ENCODE assay signal across 8 mouse cellular contexts in the genomic region with DNA sequence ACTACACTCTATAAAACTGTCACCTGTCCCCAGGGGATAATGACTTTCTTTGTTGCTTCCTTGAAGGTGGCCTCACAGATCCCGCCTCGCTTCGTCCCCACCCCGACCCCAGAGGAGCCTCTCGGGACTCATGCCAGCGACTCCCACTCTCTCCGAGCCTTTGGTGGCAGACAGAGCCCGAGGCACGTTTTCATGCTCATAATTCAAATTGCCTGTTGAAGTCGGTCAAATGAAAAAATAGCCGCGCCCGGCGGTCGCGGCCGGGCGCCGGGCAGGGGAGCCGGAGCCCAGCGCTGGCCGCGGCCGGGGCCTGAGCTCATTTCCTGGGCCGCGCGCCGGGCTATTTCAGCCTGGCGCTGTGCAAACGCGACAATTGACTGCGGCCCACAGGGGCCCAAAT. TPM values are rescaled to one million over a fixed set of nuclear protein-coding genes. Genes with fewer than 3 reads are reported as not detected.
A peak's percentile ranks its signal among the peaks of the same experiment; 100 is the strongest.
DNase-seq lines count a peak whose midpoint lies in the region; ATAC-seq and TF ChIP-seq lines count a peak whose summit lies in the region.

No protein-coding gene starts in this region.

- H3K9ac ChIP-seq in heart, embryonic 14.5 days (ENCODE audit: low read length) = peak overlapping the region; percentile 76
- H3K9ac ChIP-seq in limb, embryonic 11.5 days (ENCODE audit: low read length) = peak overlapping the region; percentile 58
- peak overlapping the region; percentile 59 for H3K9ac ChIP-seq in neural tube, embryonic 11.5 days (ENCODE audit: low read length)

- no peaks in the 10 kb centered on the region for H3K27me3 ChIP-seq in heart, embryonic 14.5 days (ENCODE audit: control insufficient read depth, insufficient read depth, low read length)
- H3K27me3 ChIP-seq in limb, embryonic 11.5 days (ENCODE audit: control insufficient read depth, insufficient read depth, low read length) = peaks cover 17% of the 10 kb centered on the region
- peaks cover 4% of the 10 kb centered on the region; the same call in 1 of the 2 replicates for H3K27me3 ChIP-seq in neural tube, embryonic 11.5 days (ENCODE audit: control insufficient read depth, insufficient read depth, low read length)
- H3K27me3 ChIP-seq in thymus, adult 2 months (ENCODE audit: control insufficient read depth, insufficient read depth, low read length) = no peaks in the 10 kb centered on the region

- peak overlapping the region; percentile 24; the same call in 1 of the 2 replicates for H3K4me3 ChIP-seq in bone marrow macrophage, adult 2 months (ENCODE audit: insufficient read depth, low read length)
- peak overlapping the region; percentile 34 to 46 for H3K4me3 ChIP-seq in heart, embryonic 14.5 days (ENCODE audit: control insufficient read depth in 1 of 2, insufficient read depth in 1 of 2, low read depth in 1 of 2, low read length in 2 of 2)
- H3K4me3 ChIP-seq in limb, embryonic 11.5 days (ENCODE audit: low read depth, low read length) = peak overlapping the region; percentile 34
- peak overlapping the region; percentile 32 for H3K4me3 ChIP-seq in neural tube, embryonic 11.5 days (ENCODE audit: low read depth, low read length)
- H3K4me3 ChIP-seq in thymus, adult 2 months (ENCODE audit: control insufficient read depth, insufficient read depth, low read length) = no peak overlapping the region

- no peak for TF ChIP-seq CTCF in bone marrow macrophage, adult 2 months (IDR thresholded peaks at IDR 0.05; ENCODE audit: low read depth, low read length)
- no peak for TF ChIP-seq CTCF in thymus, adult 2 months (IDR thresholded peaks at IDR 0.05; ENCODE audit: borderline replicate concordance, control insufficient read depth, extremely low read depth, insufficient read depth, low read length, poor library complexity)

- H3K9me3 ChIP-seq in heart, embryonic 14.5 days (ENCODE audit: control insufficient read depth, low read length) = no peaks in the 10 kb centered on the region
- no peaks in the 10 kb centered on the region for H3K9me3 ChIP-seq in limb, embryonic 11.5 days (ENCODE audit: control insufficient read depth, low read length)
- H3K9me3 ChIP-seq in neural tube, embryonic 11.5 days (ENCODE audit: control insufficient read depth, low read length) = no peaks in the 10 kb centered on the region

- ATAC-seq in cerebellum, adult (ENCODE audit: insufficient number of reproducible peaks, low FRiP score, low TSS enrichment) = no peak
- ATAC-seq in heart, embryonic 14.5 days (ENCODE audit: insufficient number of reproducible peaks, insufficient read depth, low FRiP score, low read depth) = no peak
- no peak for ATAC-seq in limb, embryonic 11.5 days (ENCODE audit: insufficient number of reproducible peaks, low FRiP score, low TSS enrichment, low read depth)
- no peak for ATAC-seq in neural tube, embryonic 11.5 days (ENCODE audit: insufficient read depth, low FRiP score, low TSS enrichment)

- H3K27ac ChIP-seq in bone marrow macrophage, adult 2 months (ENCODE audit: insufficient read depth, low read depth, low read length) = no peak overlapping the region
- H3K27ac ChIP-seq in heart, embryonic 14.5 days (replicated peaks in 1 of 2; ENCODE audit: control insufficient read depth in 1 of 2, insufficient read depth in 1 of 2, low read depth in 2 of 2, low read length in 2 of 2) = peak overlapping the region in 1 of 2 experiments; percentile 16; a peak in 1 of 4 replicates
- H3K27ac ChIP-seq in limb, embryonic 11.5 days (replicated peaks; ENCODE audit: low read depth, low read length) = no peak overlapping the region
- H3K27ac ChIP-seq in neural tube, embryonic 11.5 days (ENCODE audit: low read depth, low read length) = 0 out of 2 replicates have a peak overlapping the region, but pooled peaks have one; percentile 29
- H3K27ac ChIP-seq in thymus, adult 2 months (ENCODE audit: control insufficient read depth, insufficient read depth, low read length) = no peak overlapping the region

- DNase-seq in cerebellum, adult 11 months = peak; percentile 17
- DNase-seq in limb, embryonic 11.5 days (ENCODE audit: low spot score) = peak; percentile 53
- DNase-seq in neural tube, embryonic 11.5 days (ENCODE audit: low spot score) = peak; percentile 71
- no peak for DNase-seq in urinary bladder, postnatal 4 days (ENCODE audit: low spot score in 2 of 2)
- DNase-seq in thymus, adult 2 months = no peak

- 2% methylated on average over 32 of the region's 32 CpGs for WGBS in heart, embryonic 14.5 days
- WGBS in limb, embryonic 11.5 days = under 1% methylated on average over 32 of the region's 32 CpGs
- WGBS in neural tube, embryonic 11.5 days = under 1% methylated on average over 24 of the region's 32 CpGs
- WGBS in thymus, adult 2 months = 8% methylated on average over 32 of the region's 32 CpGs

- H3K4me1 ChIP-seq in bone marrow macrophage, adult 2 months (ENCODE audit: control insufficient read depth, insufficient read depth, low read length) = no peaks in the 10 kb centered on the region
- peaks cover 8 to 17% of the 10 kb centered on the region in 2 experiments for H3K4me1 ChIP-seq in heart, embryonic 14.5 days (ENCODE audit: control insufficient read depth in 2 of 2, insufficient read depth in 2 of 2, low read length in 2 of 2)
- peaks cover 5% of the 10 kb centered on the region for H3K4me1 ChIP-seq in limb, embryonic 11.5 days (ENCODE audit: control insufficient read depth, insufficient read depth, low read length)
- H3K4me1 ChIP-seq in neural tube, embryonic 11.5 days (ENCODE audit: control insufficient read depth, insufficient read depth, low read length) = peaks cover 5% of the 10 kb centered on the region
- no peaks in the 10 kb centered on the region for H3K4me1 ChIP-seq in thymus, adult 2 months (replicated peaks; ENCODE audit: control insufficient read depth, insufficient read depth, low read length)

- H3K4me2 ChIP-seq in heart, embryonic 14.5 days (ENCODE audit: low read length) = peak overlapping the region; percentile 82
- peak overlapping the region; percentile 71 for H3K4me2 ChIP-seq in limb, embryonic 11.5 days (ENCODE audit: low read depth, severe bottlenecking)
- H3K4me2 ChIP-seq in neural tube, embryonic 11.5 days (ENCODE audit: low read depth) = peak overlapping the region; percentile 70

- no peaks in the 10 kb centered on the region for H3K36me3 ChIP-seq in heart, embryonic 14.5 days (ENCODE audit: control insufficient read depth, insufficient read depth, low read length)
- H3K36me3 ChIP-seq in limb, embryonic 11.5 days (ENCODE audit: control insufficient read depth, insufficient read depth, low read length) = no peaks in the 10 kb centered on the region
- no peaks in the 10 kb centered on the region for H3K36me3 ChIP-seq in neural tube, embryonic 11.5 days (ENCODE audit: control insufficient read depth, insufficient read depth, low read length)
- H3K36me3 ChIP-seq in thymus, adult 2 months (ENCODE audit: control insufficient read depth, insufficient read depth, low read length) = no peaks in the 10 kb centered on the region

- no peak for TF ChIP-seq POLR2A in bone marrow macrophage, adult 2 months (IDR thresholded peaks at IDR 0.05; ENCODE audit: borderline replicate concordance, low read depth, low read length)
- no peak for TF ChIP-seq POLR2A in thymus, adult 2 months (IDR thresholded peaks at IDR 0.05; ENCODE audit: control insufficient read depth, extremely low read depth, insufficient read depth, low read length, poor library complexity)

RNA-seq across cellular contexts. Expression of gene Sost, which starts 29.7 kb away (rescaled TPM):
- not detected in 2 replicates for polyA plus RNA-seq in bone marrow macrophage, adult 2 months (2012; ENCODE audit: insufficient read depth, insufficient read length, missing spikeins)
- 0.12 and 0.55 TPM in 2 replicates for polyA plus RNA-seq in heart, embryonic 14.5 days (2014; fragmentation: Nextera tagmentation; extraction: Ambion mirVana)
- polyA plus RNA-seq in limb, embryonic 11.5 days (2014; fragmentation: Nextera tagmentation; extraction: Ambion mirVana) = 0.41 and 0.43 TPM in 2 replicates
- not detected in 2 replicates for polyA plus RNA-seq in neural tube, embryonic 11.5 days (2014; fragmentation: Nextera tagmentation; extraction: Ambion mirVana)
- 3.1 and 5.0 TPM in 2 replicates for polyA plus RNA-seq in thymus, adult 2 months (2012; rRNA removed)

RNA-seq across cellular contexts. Expression of gene Meox1, which starts 42.9 kb away (rescaled TPM):
- not detected in 2 replicates for polyA plus RNA-seq in bone marrow macrophage, adult 2 months (2012; ENCODE audit: insufficient read depth, insufficient read length, missing spikeins)
- 13.8 and 13.9 TPM in 2 replicates for polyA plus RNA-seq in heart, embryonic 14.5 days (2014; fragmentation: Nextera tagmentation; extraction: Ambion mirVana)
- polyA plus RNA-seq in limb, embryonic 11.5 days (2014; fragmentation: Nextera tagmentation; extraction: Ambion mirVana) = 10.7 and 12.6 TPM in 2 replicates
- polyA plus RNA-seq in neural tube, embryonic 11.5 days (2014; fragmentation: Nextera tagmentation; extraction: Ambion mirVana) = 19.9 and 23.9 TPM in 2 replicates
- polyA plus RNA-seq in thymus, adult 2 months (2012; rRNA removed) = 1.9 and 2.1 TPM in 2 replicates

RNA-seq across cellular contexts. Expression of gene Cfap97d1, which starts 47.0 kb away (rescaled TPM):
- not detected in 2 replicates for polyA plus RNA-seq in bone marrow macrophage, adult 2 months (2012; ENCODE audit: insufficient read depth, insufficient read length, missing spikeins)
- not detected in 2 replicates for polyA plus RNA-seq in heart, embryonic 14.5 days (2014; fragmentation: Nextera tagmentation; extraction: Ambion mirVana)
- not detected in 2 replicates for polyA plus RNA-seq in limb, embryonic 11.5 days (2014; fragmentation: Nextera tagmentation; extraction: Ambion mirVana)
- polyA plus RNA-seq in neural tube, embryonic 11.5 days (2014; fragmentation: Nextera tagmentation; extraction: Ambion mirVana) = not detected in 2 replicates
- not detected in 2 replicates for polyA plus RNA-seq in thymus, adult 2 months (2012; rRNA removed)

RNA-seq across cellular contexts. Expression of gene Dusp3, which starts 49.7 kb away (rescaled TPM):
- polyA plus RNA-seq in bone marrow macrophage, adult 2 months (2012; ENCODE audit: insufficient read depth, insufficient read length, missing spikeins) = 79.3 and 80.4 TPM in 2 replicates
- 56.4 and 58.9 TPM in 2 replicates for polyA plus RNA-seq in heart, embryonic 14.5 days (2014; fragmentation: Nextera tagmentation; extraction: Ambion mirVana)
- 9.8 and 11.3 TPM in 2 replicates for polyA plus RNA-seq in limb, embryonic 11.5 days (2014; fragmentation: Nextera tagmentation; extraction: Ambion mirVana)
- polyA plus RNA-seq in neural tube, embryonic 11.5 days (2014; fragmentation: Nextera tagmentation; extraction: Ambion mirVana) = 14.0 and 15.3 TPM in 2 replicates
- 12.3 and 19.7 TPM in 2 replicates for polyA plus RNA-seq in thymus, adult 2 months (2012; rRNA removed)

Comparison
In these comparisons a context has a peak if more than half of its experiments do, and no peak if none do; other contexts are left out.
1. DNase-seq: peak in cerebellum, adult 11 months (single experiment), limb, embryonic 11.5 days (single experiment) and neural tube, embryonic 11.5 days (single experiment); none in urinary bladder, postnatal 4 days (0 of 2) and thymus, adult 2 months (single experiment).
2. Peak in every context shown above with its lines, with median percentiles within 50 percentile points of each other: H3K4me2 ChIP-seq and H3K9ac ChIP-seq.